Mouse (Mus musculus) central nervous system, embryonic 14 days (tissue): ENCODE data around the gene Gm4340. TPM values are rescaled to one million over a fixed set of nuclear protein-coding genes. Genes with fewer than 3 reads are reported as not detected.

ENCODE experiments used
- polyA plus RNA-seq: library from polyadenylated mRNA; depleted of rRNA; stranded (reverse); fragments of >200 nt; gene quantifications from 2 replicates; pipeline ENCODE4 v1.2.3, GENCODE M21; 2012; rRNA removed

Gm4340 gene
- not detected in 2 replicates for polyA plus RNA-seq

GRCm38 (mm10) chr10:104193742-104194141 is at the start of gene Gm4340:
Gene Gm4340, plus strand, starts transcription at chr10:104194042.

GRCm38 (mm10) chr10:104151197-104151596 is 42.6 kb upstream of the Gm4340 start, which contains the start of gene Gm6763:
Gene Gm6763, plus strand, starts transcription at chr10:104151497.

GRCm38 (mm10) chr10:104159706-104160105 is 34.1 kb upstream of the Gm4340 start, which contains the start of gene Gm8764:
Gene Gm8764, plus strand, starts transcription at chr10:104160006.

GRCm38 (mm10) chr10:104168215-104168614 is 25.6 kb upstream of the Gm4340 start, which contains the start of gene Gm21304:
Gene Gm21304, plus strand, starts transcription at chr10:104168515.

GRCm38 (mm10) chr10:104176724-104177123 is 17.1 kb upstream of the Gm4340 start, which contains the start of gene Gm21312:
Gene Gm21312, plus strand, starts transcription at chr10:104177024.

GRCm38 (mm10) chr10:104185233-104185632 is 8.6 kb upstream of the Gm4340 start, which contains the start of gene Gm20765:
Gene Gm20765, plus strand, starts transcription at chr10:104185533.

Other genes starting within 250 kb of the Gm4340 start
- gene Gm21293, start 51.1 kb upstream of the Gm4340 start, polyA plus RNA-seq: not detected in 2 replicates
- gene Gm6763, start 42.5 kb upstream of the Gm4340 start, polyA plus RNA-seq: not detected in 2 replicates
- gene Gm8764, start 34.0 kb upstream of the Gm4340 start, polyA plus RNA-seq: not detected in 2 replicates
- not detected in 2 replicates for gene Gm21304, start 25.5 kb upstream of the Gm4340 start, polyA plus RNA-seq
- gene Gm21312, start 17.0 kb upstream of the Gm4340 start, polyA plus RNA-seq: not detected in 2 replicates
- gene Gm20765, start 8.5 kb upstream of the Gm4340 start, polyA plus RNA-seq: not detected in 2 replicates